Mouse (Mus musculus): ENCODE results near the gene Dock1. TPM values are rescaled to one million over a fixed set of nuclear protein-coding genes. Genes with fewer than 3 reads are reported as not detected.

Gene Dock1
- polyA plus RNA-seq, 1 experiment from 2014 or later = 5.7 TPM

GRCm38 (mm10) chr7:135134619-135135018 is 464.2 kb downstream of the Dock1 start:
- H3K36me3 ChIP-seq = no peaks in the 10 kb centered on the region
- 25% methylated on average over 12 of the region's 12 CpGs for WGBS
- no peak overlapping the region for H3K9ac ChIP-seq (replicated peaks)
- no peaks in the 10 kb centered on the region for H3K9me3 ChIP-seq (replicated peaks)
- H3K27ac ChIP-seq (replicated peaks) = no peak overlapping the region
- no peak overlapping the region for H3K4me3 ChIP-seq (replicated peaks)
- H3K27me3 ChIP-seq (replicated peaks) = no peaks in the 10 kb centered on the region
- no peak overlapping the region for H3K4me2 ChIP-seq
- H3K4me1 ChIP-seq = peaks cover 10% of the 10 kb centered on the region
- no peak for ATAC-seq (ENCODE audit: low FRiP score)

- no peak; the same call in 1 of the 2 replicates for ATAC-seq (ENCODE audit: low FRiP score)
- no peaks in the 10 kb centered on the region for H3K36me3 ChIP-seq
- no peak overlapping the region for H3K27ac ChIP-seq (replicated peaks)
- WGBS = 11% methylated on average over 5 of the region's 5 CpGs
- H3K4me2 ChIP-seq = no peak overlapping the region
- H3K9ac ChIP-seq (replicated peaks) = no peak overlapping the region
- H3K4me1 ChIP-seq = peaks cover 10% of the 10 kb centered on the region
- H3K4me3 ChIP-seq (replicated peaks) = no peak overlapping the region
- H3K27me3 ChIP-seq (replicated peaks) = no peaks in the 10 kb centered on the region; the same call in 1 of the 2 replicates
- no peaks in the 10 kb centered on the region for H3K9me3 ChIP-seq (replicated peaks)
These were observed 468.7 kb downstream of the Dock1 start for GRCm38 (mm10) chr7:135139153-135139612.

GRCm38 (mm10) chr7:135144731-135145130 is 474.3 kb downstream of the Dock1 start:
- H3K4me3 ChIP-seq (replicated peaks) = no peak overlapping the region
- 91% methylated on average over 4 of the region's 4 CpGs for WGBS

GRCm38 (mm10) chr7:135150926-135151325 is 480.5 kb downstream of the Dock1 start:
- Histone ChIP-seq H3K4me1 (no peaks in the 10 kb centered on the region), H3K27ac (replicated peaks) (no peak overlapping the region), H3K4me3 (replicated peaks) (no peak overlapping the region), H3K4me2 (no peak overlapping the region), H3K9ac (replicated peaks) (no peak overlapping the region), H3K36me3 (no peaks in the 10 kb centered on the region), H3K9me3 (replicated peaks) (no peaks in the 10 kb centered on the region), H3K27me3 (replicated peaks) (no peaks in the 10 kb centered on the region)
- ATAC-seq (ENCODE audit: low FRiP score) = no peak
- 90% methylated on average over 2 of the region's 2 CpGs for WGBS

More at GRCm38 (mm10) chr7:135144731-135145130, 474.3 kb downstream of the Dock1 start:
- Histone ChIP-seq H3K9ac (replicated peaks) (no peak overlapping the region), H3K4me2 (no peak overlapping the region), H3K9me3 (replicated peaks) (no peaks in the 10 kb centered on the region), H3K4me1 (no peaks in the 10 kb centered on the region), H3K36me3 (no peaks in the 10 kb centered on the region), H3K27me3 (replicated peaks) (no peaks in the 10 kb centered on the region; the same call in 1 of the 2 replicates), H3K27ac (replicated peaks) (no peak overlapping the region)
- ATAC-seq (ENCODE audit: low FRiP score) = no peak

DNA sequence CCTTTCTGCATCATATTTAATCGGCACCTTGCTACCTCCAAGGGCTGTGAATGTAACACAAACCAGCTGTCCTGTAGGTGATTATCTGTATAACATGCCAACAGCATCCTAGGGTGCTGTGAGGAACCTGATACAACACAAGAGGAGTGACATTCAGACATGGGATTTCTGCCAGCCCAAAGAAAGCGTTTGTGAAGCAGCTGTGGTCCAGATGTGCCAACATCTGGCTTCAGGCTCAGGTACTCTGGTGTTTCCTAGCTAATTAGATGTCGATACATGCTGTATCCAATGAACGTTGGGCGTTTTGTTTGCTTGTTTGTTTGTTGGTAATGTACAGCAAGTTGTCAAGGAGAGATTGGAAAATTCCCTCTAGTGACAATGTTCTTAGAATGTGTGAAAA is 487.1 kb downstream of the Dock1 start:
- no peaks in the 10 kb centered on the region for H3K4me1 ChIP-seq
- no peaks in the 10 kb centered on the region for H3K36me3 ChIP-seq
- no peak overlapping the region for H3K9ac ChIP-seq (replicated peaks)
- no peak overlapping the region for H3K4me2 ChIP-seq
- no peaks in the 10 kb centered on the region for H3K27me3 ChIP-seq (replicated peaks)
- H3K9me3 ChIP-seq (replicated peaks) = no peaks in the 10 kb centered on the region
- ATAC-seq (ENCODE audit: low FRiP score) = no peak
- H3K4me3 ChIP-seq (replicated peaks) = no peak overlapping the region
- H3K27ac ChIP-seq (replicated peaks) = no peak overlapping the region
- 85% methylated on average over 5 of the region's 5 CpGs for WGBS

- WGBS = 96% methylated on average over 10 of the region's 10 CpGs
- no peak for ATAC-seq (ENCODE audit: low FRiP score)
- no peak overlapping the region for H3K9ac ChIP-seq (replicated peaks)
These were observed 487.9 kb downstream of the Dock1 start for GRCm38 (mm10) chr7:135158381-135158780.

DNA sequence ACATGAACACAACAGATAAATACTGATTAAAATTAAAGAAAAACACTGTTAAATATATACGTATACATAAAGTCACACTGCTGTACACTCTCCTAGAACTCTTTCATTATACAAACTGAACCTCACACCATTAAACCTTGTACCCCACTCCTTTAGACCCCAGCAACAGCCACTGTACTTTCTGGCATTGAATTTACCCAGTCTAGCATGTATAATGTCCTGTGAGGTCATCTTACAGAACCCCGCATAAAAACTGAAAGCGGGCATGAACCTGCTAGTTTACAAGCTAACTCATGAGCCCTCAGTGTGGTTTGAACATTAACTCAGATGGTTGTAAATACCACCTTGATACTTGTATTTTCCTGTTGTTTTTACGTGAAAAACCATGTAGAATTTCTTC is 489.2 kb downstream of the Dock1 start:
- no peak overlapping the region for H3K4me3 ChIP-seq (replicated peaks)
- H3K9me3 ChIP-seq (replicated peaks) = no peaks in the 10 kb centered on the region
- H3K4me1 ChIP-seq = no peaks in the 10 kb centered on the region
- H3K27ac ChIP-seq (replicated peaks) = no peak overlapping the region
- no peak overlapping the region for H3K9ac ChIP-seq (replicated peaks)
- WGBS = 61% methylated on average over 4 of the region's 4 CpGs
- ATAC-seq (ENCODE audit: low FRiP score) = no peak
- H3K4me2 ChIP-seq = no peak overlapping the region
- H3K36me3 ChIP-seq = no peaks in the 10 kb centered on the region
- no peaks in the 10 kb centered on the region for H3K27me3 ChIP-seq (replicated peaks)

More at GRCm38 (mm10) chr7:135158381-135158780, 487.9 kb downstream of the Dock1 start:
- Histone ChIP-seq H3K27ac (replicated peaks) (no peak overlapping the region), H3K27me3 (replicated peaks) (no peaks in the 10 kb centered on the region), H3K4me2 (no peak overlapping the region), H3K4me3 (replicated peaks) (no peak overlapping the region), H3K4me1 (no peaks in the 10 kb centered on the region), H3K9me3 (replicated peaks) (no peaks in the 10 kb centered on the region), H3K36me3 (no peaks in the 10 kb centered on the region)

DNA sequence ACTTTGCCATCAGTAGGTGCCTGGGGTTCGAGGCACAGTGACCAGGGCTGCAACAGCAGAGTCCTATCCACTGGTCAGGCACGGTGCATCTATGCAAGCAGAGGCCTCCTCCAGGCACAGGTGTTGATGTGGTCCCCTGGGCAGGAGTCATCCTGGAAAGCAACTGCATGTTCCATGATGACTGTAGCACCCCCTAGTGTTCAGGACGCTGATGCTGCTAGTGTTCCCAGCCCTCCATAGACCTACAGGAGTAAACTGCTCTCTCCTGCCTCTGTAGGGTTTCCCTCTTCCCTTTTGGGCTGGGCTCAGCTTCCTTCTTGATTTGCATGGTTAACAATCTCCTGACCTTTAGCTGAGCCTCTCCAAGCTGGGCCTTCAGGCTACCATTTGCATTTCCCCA is 494.7 kb downstream of the Dock1 start:
- H3K4me1 ChIP-seq = no peaks in the 10 kb centered on the region
- no peaks in the 10 kb centered on the region for H3K36me3 ChIP-seq
- no peak overlapping the region for H3K9ac ChIP-seq (replicated peaks)
- no peak overlapping the region for H3K4me2 ChIP-seq
- no peaks in the 10 kb centered on the region for H3K27me3 ChIP-seq (replicated peaks)
- no peaks in the 10 kb centered on the region for H3K9me3 ChIP-seq (replicated peaks)
- H3K4me3 ChIP-seq (replicated peaks) = no peak overlapping the region
- 28% methylated on average over 3 of the region's 3 CpGs for WGBS
- no peak overlapping the region for H3K27ac ChIP-seq (replicated peaks)
- no peak for ATAC-seq (ENCODE audit: low FRiP score)

DNA sequence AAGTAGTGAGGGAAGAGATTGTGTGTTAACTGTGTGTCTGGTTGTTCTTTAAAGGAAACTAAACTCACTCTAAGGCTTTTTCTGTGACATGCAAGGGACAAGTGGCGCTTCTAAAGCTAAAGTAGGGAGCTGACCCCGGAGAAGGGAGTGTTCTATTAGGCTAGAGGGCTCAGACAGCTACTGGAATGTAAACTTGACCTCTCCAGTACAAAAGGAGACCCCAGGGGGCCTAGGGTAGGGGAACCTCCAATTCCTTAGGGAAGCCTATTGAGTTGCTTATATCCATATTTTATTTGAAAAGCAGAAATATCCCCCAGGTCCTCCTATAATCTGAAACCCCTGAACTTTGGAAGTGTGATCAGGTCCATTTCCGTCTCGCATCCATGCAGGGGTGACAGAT is 499.5 kb downstream of the Dock1 start:
- peaks cover 7% of the 10 kb centered on the region for H3K4me1 ChIP-seq
- H3K4me2 ChIP-seq = no peak overlapping the region
- H3K36me3 ChIP-seq = no peaks in the 10 kb centered on the region
- H3K27me3 ChIP-seq (replicated peaks) = no peaks in the 10 kb centered on the region
- H3K4me3 ChIP-seq (replicated peaks) = no peak overlapping the region
- no peak overlapping the region for H3K9ac ChIP-seq (replicated peaks)
- H3K9me3 ChIP-seq (replicated peaks) = no peaks in the 10 kb centered on the region
- WGBS = 75% methylated on average over 4 of the region's 4 CpGs
- no peak for ATAC-seq (ENCODE audit: low FRiP score)
- no peak overlapping the region for H3K27ac ChIP-seq (replicated peaks)

DNA sequence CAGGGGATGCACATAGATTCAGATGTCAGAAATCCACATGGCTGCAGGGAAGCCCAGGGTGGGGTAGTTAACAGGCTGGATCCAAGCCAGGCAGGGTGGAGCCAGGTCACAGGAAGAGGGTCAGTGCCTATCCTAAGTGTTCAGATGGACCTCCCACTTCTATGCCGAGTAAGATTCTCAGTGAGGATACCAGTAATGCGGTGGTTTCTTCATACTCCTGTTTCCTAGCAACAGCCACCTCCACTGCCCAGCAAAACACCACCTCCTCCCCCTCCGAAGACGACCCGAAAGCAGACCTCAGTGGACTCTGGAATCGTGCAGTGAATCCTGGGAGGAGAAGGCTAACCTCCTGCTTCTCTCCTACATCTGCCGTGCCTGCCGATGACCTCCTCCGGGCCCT is 501.8 kb downstream of the Dock1 start:
- no peak; the same call in 1 of the 2 replicates for ATAC-seq (ENCODE audit: low FRiP score)
- Histone ChIP-seq H3K4me3 (replicated peaks) (no peak overlapping the region), H3K27me3 (replicated peaks) (no peaks in the 10 kb centered on the region), H3K4me2 (no peak overlapping the region), H3K9ac (replicated peaks) (no peak overlapping the region), H3K36me3 (no peaks in the 10 kb centered on the region), H3K27ac (replicated peaks) (no peak overlapping the region), H3K9me3 (replicated peaks) (no peaks in the 10 kb centered on the region), H3K4me1 (peaks cover 7% of the 10 kb centered on the region)
- 58% methylated on average over 9 of the region's 9 CpGs for WGBS

- no peaks in the 10 kb centered on the region for H3K4me1 ChIP-seq
- no peaks in the 10 kb centered on the region for H3K27me3 ChIP-seq (replicated peaks)
- no peak overlapping the region for H3K4me2 ChIP-seq
- no peak overlapping the region for H3K4me3 ChIP-seq (replicated peaks)
- no peak overlapping the region for H3K9ac ChIP-seq (replicated peaks)
- H3K9me3 ChIP-seq (replicated peaks) = no peaks in the 10 kb centered on the region
- no peaks in the 10 kb centered on the region for H3K36me3 ChIP-seq
- no peak overlapping the region for H3K27ac ChIP-seq (replicated peaks)
- WGBS = 88% methylated on average over 3 of the region's 3 CpGs
- no peak for ATAC-seq (ENCODE audit: low FRiP score)
These were observed 523.7 kb downstream of the Dock1 start for GRCm38 (mm10) chr7:135194190-135194589.

DNA sequence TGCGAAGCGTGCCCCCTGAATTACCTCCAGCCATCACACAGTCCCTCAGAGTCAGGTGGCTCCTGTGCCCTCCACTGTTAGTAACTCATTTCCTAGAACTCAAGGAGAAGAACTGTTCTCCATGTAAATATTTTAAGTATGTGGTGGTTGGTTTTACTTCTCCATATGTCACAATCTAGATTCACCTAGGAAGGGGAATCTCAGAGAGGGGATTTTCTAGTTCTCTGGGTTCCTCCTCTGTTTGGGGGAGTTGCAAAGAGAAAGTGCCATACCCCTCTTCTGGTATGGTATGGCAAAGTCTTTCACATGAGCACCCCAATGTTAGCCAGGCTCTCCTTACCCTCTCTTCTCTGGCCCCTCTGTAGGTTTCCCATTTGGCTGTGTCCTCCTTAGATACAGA is 525.2 kb downstream of the Dock1 start:
- Histone ChIP-seq H3K4me1 (no peaks in the 10 kb centered on the region), H3K27me3 (replicated peaks) (no peaks in the 10 kb centered on the region), H3K4me2 (no peak overlapping the region), H3K4me3 (replicated peaks) (no peak overlapping the region), H3K36me3 (no peaks in the 10 kb centered on the region), H3K27ac (replicated peaks) (no peak overlapping the region), H3K9ac (replicated peaks) (no peak overlapping the region), H3K9me3 (replicated peaks) (no peaks in the 10 kb centered on the region)
- ATAC-seq (ENCODE audit: low FRiP score) = no peak
- 95% methylated on average over 2 of the region's 2 CpGs for WGBS

DNA sequence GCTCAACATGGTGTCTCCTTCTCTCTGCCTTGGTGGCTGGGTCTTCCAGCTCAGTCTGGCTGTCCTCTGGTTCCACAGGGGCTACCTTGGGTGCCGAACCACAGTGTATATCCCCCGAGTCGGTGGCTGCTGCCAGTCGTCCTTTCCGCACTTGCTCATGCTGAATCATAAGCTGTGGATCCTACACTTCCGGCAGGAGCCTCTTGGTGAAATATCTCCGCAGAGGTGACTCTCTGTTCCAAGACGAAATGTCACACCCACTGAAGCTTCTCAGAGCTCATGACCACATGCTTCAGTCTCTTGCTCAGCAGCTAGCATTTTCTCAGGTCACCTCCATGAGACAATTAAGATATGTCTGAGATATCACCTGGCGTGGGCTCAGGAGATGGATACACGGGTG is 526.4 kb downstream of the Dock1 start:
- H3K27ac ChIP-seq (replicated peaks) = no peak overlapping the region
- no peak for ATAC-seq (ENCODE audit: low FRiP score)
- 91% methylated on average over 10 of the region's 10 CpGs for WGBS

More for the DNA sequence above, 526.4 kb downstream of the Dock1 start:
- Histone ChIP-seq H3K36me3 (no peaks in the 10 kb centered on the region), H3K9ac (replicated peaks) (no peak overlapping the region), H3K4me1 (no peaks in the 10 kb centered on the region), H3K4me2 (no peak overlapping the region), H3K9me3 (replicated peaks) (no peaks in the 10 kb centered on the region), H3K27me3 (replicated peaks) (no peaks in the 10 kb centered on the region), H3K4me3 (replicated peaks) (no peak overlapping the region)
